In genomic region chr10:88407875-88408631, GRCm38 (mm10) we compare ENCODE assay signal across 24 mouse cellular contexts. TPM values are rescaled to one million over a fixed set of nuclear protein-coding genes. Genes with fewer than 3 reads are reported as not detected.
"Had no signal": no experiment of that assay in that cellular context is flagged by ENCODE, and none has a peak within 500 bp of the region (broad histone marks: within the 10 kb centered on the region; RNA-seq: fewer than 3 reads in every experiment).

No protein-coding gene starts in this region.

- H3K9me3 ChIP-seq: liver, embryonic 13.5 days; midbrain, embryonic 13.5 days; neural tube, embryonic 13.5 days had no signal

- H3K27ac ChIP-seq: liver, embryonic 13.5 days; midbrain, embryonic 13.5 days; neural tube, embryonic 13.5 days had no signal

- H3K4me2 ChIP-seq: liver, embryonic 13.5 days; midbrain, embryonic 13.5 days; neural tube, embryonic 13.5 days had no signal

- H3K4me3 ChIP-seq: liver, embryonic 13.5 days; midbrain, embryonic 13.5 days; myocyte; neural tube, embryonic 13.5 days had no signal

- H3K9ac ChIP-seq: liver, embryonic 13.5 days; midbrain, embryonic 13.5 days; neural tube, embryonic 13.5 days had no signal

- ATAC-seq: midbrain, embryonic 13.5 days; midbrain, embryonic 16.5 days had no signal

- H3K36me3 ChIP-seq: liver, embryonic 13.5 days; midbrain, embryonic 13.5 days; neural tube, embryonic 13.5 days had no signal

- H3K27me3 ChIP-seq: liver, embryonic 13.5 days; midbrain, embryonic 13.5 days; neural tube, embryonic 13.5 days had no signal

- DNase-seq: kidney, adult 18-20 months; kidney, adult 9 months; kidney, postnatal 14 days; kidney, postnatal 4 days; liver, embryonic 13.5 days; lung, adult 2 months; lung, postnatal 14 days; lung, postnatal 4 days; retina, postnatal 1 day; thymus, adult 18-20 months; thymus, postnatal 36 days had no signal

- H3K4me1 ChIP-seq: liver, embryonic 13.5 days; midbrain, embryonic 13.5 days; neural tube, embryonic 13.5 days had no signal

RNA-seq across cellular contexts. Expression of gene Sycp3, which starts 51.3 kb away (rescaled TPM):
- total RNA-seq: liver, adult 2 months; neutrophil, adult 5-6 weeks had no signal
- polyA plus RNA-seq: kidney, embryonic 16.5 days; limb, embryonic 11.5 days; liver, adult 2 months; liver, embryonic 16.5 days; lung, adult 2 months; lung, embryonic 16.5 days; myocyte; neural tube, embryonic 13.5 days; small intestine, adult 2 months; spleen, adult 2 months; stomach, embryonic 14.5 days had no signal
